Mouse (Mus musculus) hindbrain, embryonic 11.5 days (tissue): Measurements from ENCODE around the gene Mfsd10. TPM values are rescaled to one million over a fixed set of nuclear protein-coding genes. Genes with fewer than 3 reads are reported as not detected.

Experiments used
- ATAC-seq: fragments of 200-750 bp; cut with Nextera tagmentation; 2 replicates; pipeline ENCODE4 v1.8.0; 2017; ENCODE audit warnings: mild to moderate bottlenecking, moderate TSS enrichment, moderate library complexity; ENCODE audit not compliant: low FRiP score
- DNase-seq: peaks from one replicate; pipeline ENCODE4 v3.0.0-alpha.2; 2015; ENCODE audit warnings: low spot score
- H3K27ac ChIP-seq: fragments of 300-500 bp; sonication (generic); 2 replicates; pipeline ENCODE4 v1.5.1; 2014; ENCODE audit warnings: mild to moderate bottlenecking, low read depth, low read length
- H3K27me3 ChIP-seq: fragments of 300-500 bp; sonication (generic); 2 replicates; pipeline ENCODE4 v1.6.1; 2014; ENCODE audit warnings: mild to moderate bottlenecking, low read length, moderate library complexity, mixed read lengths; ENCODE audit not compliant: control insufficient read depth, insufficient read depth
- H3K36me3 ChIP-seq: fragments of 300-500 bp; sonication (generic); 2 replicates; pipeline ENCODE4 v1.6.1; 2014; ENCODE audit warnings: mild to moderate bottlenecking, low read length, moderate library complexity, mixed read lengths; ENCODE audit not compliant: control insufficient read depth, insufficient read depth
- H3K4me1 ChIP-seq: fragments of 300-500 bp; sonication (generic); replicated peaks from 2 replicates; pipeline ENCODE4 v1.6.1; 2014; ENCODE audit warnings: low read length, mixed read lengths; ENCODE audit not compliant: control insufficient read depth, insufficient read depth
- H3K4me2 ChIP-seq: fragments of 300-500 bp; sonication (generic); replicated peaks from 2 replicates; pipeline ENCODE4 v1.6.1; 2014; ENCODE audit warnings: mild to moderate bottlenecking, low read depth, low read length
- H3K4me3 ChIP-seq: fragments of 300-500 bp; sonication (generic); 2 replicates; pipeline ENCODE4 v1.5.1; 2014; ENCODE audit warnings: low read depth, low read length
- H3K9ac ChIP-seq: fragments of 300-500 bp; sonication (generic); 2 replicates; pipeline ENCODE4 v1.6.1; 2014; ENCODE audit warnings: low read depth, low read length
- H3K9me3 ChIP-seq: fragments of 300-500 bp; sonication (generic); 2 replicates; pipeline ENCODE4 v1.6.1; 2016; ENCODE audit warnings: low read length; ENCODE audit not compliant: control insufficient read depth
- WGBS: fragments of 180-500 bp; shearing (Covaris S2); extraction: QIAGEN DNeasy Blood & Tissue Kit; methylation state at CpG from one replicate; pipeline ENCODE4 v1.1.7; 2014; 5-methylcytosine and 5-hydroxymethylcytosine counted together
- polyA plus RNA-seq: library from polyadenylated mRNA; unstranded; fragments of >200 nt; fragmentation: Nextera tagmentation; extraction: Ambion mirVana; gene quantifications from 2 replicates; pipeline ENCODE4 v1.2.1, GENCODE M21; 2014

Mfsd10 gene
- polyA plus RNA-seq, 1 experiment from 2014 or later, result 75.5 TPM

DNA sequence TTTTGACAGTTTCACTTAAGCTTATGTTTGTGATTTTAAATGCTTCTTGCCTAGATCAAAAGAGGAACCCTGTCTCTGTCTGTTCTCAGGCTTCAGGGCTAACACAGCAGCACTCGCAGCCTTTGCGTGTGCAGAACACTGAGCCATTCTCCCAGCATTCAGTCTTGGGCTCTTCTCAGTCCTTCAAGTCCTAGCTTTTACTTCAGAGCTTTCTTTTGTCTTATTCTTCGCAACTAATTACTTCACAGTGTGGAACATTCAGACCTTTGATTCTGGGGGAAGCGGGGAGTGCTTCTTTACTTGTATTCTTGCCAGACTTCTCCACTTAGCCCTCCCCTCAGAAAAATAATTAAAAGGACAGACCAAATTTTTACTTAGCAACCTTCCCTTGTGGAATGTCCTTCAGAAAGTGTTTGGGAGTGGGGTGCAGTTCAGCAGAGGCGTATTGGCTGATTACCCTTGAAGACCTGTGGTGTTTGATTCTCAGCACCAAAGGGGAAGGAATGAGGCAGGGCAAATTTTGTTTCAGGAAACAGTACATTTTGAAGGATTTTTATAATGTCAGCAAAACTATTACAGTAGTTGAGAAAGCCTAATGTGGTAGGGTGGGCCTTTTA lies 45.5 kb downstream of the Mfsd10 start:
- ATAC-seq (no peak), DNase-seq (no peak)
- H3K4me2 ChIP-seq, result no peak overlapping the region
- no peaks in the 10 kb centered on the region for H3K36me3 ChIP-seq
- H3K4me3 ChIP-seq, result no peak overlapping the region
- no peak overlapping the region for H3K27ac ChIP-seq
- no peaks in the 10 kb centered on the region for H3K9me3 ChIP-seq
- 39% methylated on average over 5 of the region's 5 CpGs for WGBS
- H3K27me3 ChIP-seq, result no peaks in the 10 kb centered on the region
- H3K4me1 ChIP-seq, result no peaks in the 10 kb centered on the region; the same call in 1 of the 2 replicates
- no peak overlapping the region for H3K9ac ChIP-seq

DNA sequence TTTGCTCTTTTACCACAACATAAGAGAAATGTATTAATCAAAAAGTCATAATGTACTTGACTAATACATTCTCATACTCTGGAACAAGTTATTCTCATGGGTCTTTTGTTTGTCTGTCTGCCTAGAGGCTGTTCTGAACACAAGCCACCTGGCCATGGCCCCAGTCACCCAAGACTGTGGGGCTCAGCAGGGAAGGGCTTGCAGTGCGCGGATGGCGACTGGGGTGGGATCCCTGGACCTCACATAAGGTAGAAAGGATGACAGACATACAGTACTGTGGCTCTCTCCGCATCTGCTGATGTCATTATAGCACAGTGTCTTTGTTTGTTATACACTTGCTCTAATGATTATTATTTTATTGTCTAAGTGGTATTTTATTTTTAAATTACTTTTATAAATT lies 46.3 kb downstream of the Mfsd10 start:
- DNase-seq, result no peak
- no peaks in the 10 kb centered on the region; the same call in 1 of the 2 replicates for H3K4me1 ChIP-seq
- no peak overlapping the region for H3K9ac ChIP-seq
- no peaks in the 10 kb centered on the region for H3K36me3 ChIP-seq
- no peak overlapping the region for H3K4me2 ChIP-seq
- 50% methylated on average over 4 of the region's 4 CpGs for WGBS
- no peaks in the 10 kb centered on the region for H3K9me3 ChIP-seq
- no peaks in the 10 kb centered on the region for H3K27me3 ChIP-seq
- ATAC-seq, result no peak
- no peak overlapping the region for H3K4me3 ChIP-seq
- no peak overlapping the region for H3K27ac ChIP-seq

DNA sequence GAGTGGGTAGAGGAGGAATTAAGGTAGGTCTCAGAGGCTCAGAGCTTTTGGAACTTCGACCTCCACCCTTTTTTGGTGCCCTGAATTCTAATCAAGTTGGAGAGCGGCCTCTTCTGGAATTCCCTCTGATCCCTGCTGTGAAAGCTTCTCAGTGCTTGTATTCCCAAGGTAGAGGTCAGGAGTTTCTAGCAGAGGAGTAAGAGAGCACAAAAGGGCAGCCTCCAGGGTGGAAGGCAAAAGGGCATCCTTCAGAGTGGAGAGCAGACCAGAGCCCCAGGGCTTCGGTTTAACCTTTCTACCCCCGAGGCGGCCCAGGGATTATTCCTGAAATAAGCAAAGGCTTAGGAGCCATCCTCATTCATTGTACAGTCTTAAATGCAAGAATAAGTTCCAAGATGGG lies 47.0 kb downstream of the Mfsd10 start:
- DNase-seq, result no peak
- no peak overlapping the region for H3K4me3 ChIP-seq
- H3K27ac ChIP-seq, result no peak overlapping the region
- no peaks in the 10 kb centered on the region; the same call in 1 of the 2 replicates for H3K4me1 ChIP-seq
- H3K9me3 ChIP-seq, result no peaks in the 10 kb centered on the region
- H3K9ac ChIP-seq, result no peak overlapping the region
- WGBS, result 14% methylated on average over 5 of the region's 5 CpGs
- H3K4me2 ChIP-seq, result no peak overlapping the region
- H3K27me3 ChIP-seq, result no peaks in the 10 kb centered on the region
- ATAC-seq, result no peak
- H3K36me3 ChIP-seq, result no peaks in the 10 kb centered on the region

DNA sequence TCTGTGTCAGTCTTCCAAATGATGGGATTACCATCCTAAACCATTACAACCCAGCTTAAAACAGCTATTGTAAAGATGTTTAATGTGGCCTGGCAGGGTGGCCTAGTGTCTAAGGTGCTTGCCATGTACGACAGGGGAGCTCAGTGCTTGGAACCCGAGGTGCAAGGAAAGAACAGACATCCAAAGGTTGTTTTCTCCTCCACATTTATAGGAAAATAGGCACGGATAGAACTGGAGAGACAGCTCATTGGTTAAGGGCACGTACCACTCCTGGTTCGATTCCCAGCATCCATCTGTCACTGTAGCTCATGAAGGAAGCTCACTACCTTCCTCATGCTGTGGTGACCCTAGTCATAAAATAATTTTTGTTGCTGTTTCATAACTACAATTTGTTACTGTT lies 49.1 kb downstream of the Mfsd10 start:
- H3K27ac ChIP-seq, result no peak overlapping the region
- ATAC-seq (no peak), DNase-seq (no peak)
- H3K27me3 ChIP-seq, result no peaks in the 10 kb centered on the region
- H3K9ac ChIP-seq, result no peak overlapping the region
- H3K4me3 ChIP-seq, result no peak overlapping the region
- WGBS, result 88% methylated on average over 5 of the region's 5 CpGs
- no peaks in the 10 kb centered on the region for H3K36me3 ChIP-seq
- no peaks in the 10 kb centered on the region for H3K9me3 ChIP-seq
- H3K4me1 ChIP-seq, result no peaks in the 10 kb centered on the region; the same call in 1 of the 2 replicates
- no peak overlapping the region for H3K4me2 ChIP-seq

DNA sequence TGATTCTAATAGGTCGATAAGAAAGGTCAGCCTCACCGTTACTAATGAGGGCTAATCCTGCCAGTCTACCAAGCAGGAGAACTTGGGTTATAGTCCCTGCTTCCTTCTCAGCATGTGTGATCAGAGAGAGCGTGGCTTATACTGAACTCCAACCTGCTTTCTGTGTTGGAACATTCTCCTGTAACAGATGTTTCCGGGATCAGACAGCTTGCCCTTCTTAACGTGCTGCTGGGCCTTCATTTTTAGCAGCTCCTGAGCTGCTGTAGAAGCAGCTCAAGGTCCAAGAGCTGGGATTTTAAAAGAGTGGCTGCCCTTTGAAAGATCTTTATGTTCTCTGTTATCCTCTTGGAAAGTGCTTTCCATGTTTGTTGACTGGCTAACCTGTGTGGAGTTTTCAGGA lies 51.8 kb downstream of the Mfsd10 start:
- no peaks in the 10 kb centered on the region for H3K27me3 ChIP-seq
- 79% methylated on average over 5 of the region's 5 CpGs for WGBS
- H3K4me2 ChIP-seq, result no peak overlapping the region
- no peak for ATAC-seq
- no peaks in the 10 kb centered on the region for H3K4me1 ChIP-seq
- no peak overlapping the region for H3K27ac ChIP-seq
- no peak for DNase-seq
- H3K36me3 ChIP-seq, result no peaks in the 10 kb centered on the region
- no peak overlapping the region for H3K9ac ChIP-seq
- no peaks in the 10 kb centered on the region for H3K9me3 ChIP-seq
- H3K4me3 ChIP-seq, result no peak overlapping the region

Other genes with a start within 250 kb of the Mfsd10 start
- 4.3 TPM in 2 replicates for gene Tnip2, start 123.2 kb downstream of the Mfsd10 start, polyA plus RNA-seq
- 10.8 and 12.6 TPM in 2 replicates for gene Sh3bp2, start 111.4 kb downstream of the Mfsd10 start, polyA plus RNA-seq
- 161 and 167 TPM in 2 replicates for gene Add1, start 63.5 kb downstream of the Mfsd10 start, polyA plus RNA-seq
- gene Nop14, start 22.9 kb upstream of the Mfsd10 start, polyA plus RNA-seq, result 31.0 and 32.6 TPM in 2 replicates
- gene Grk4, start 23.2 kb upstream of the Mfsd10 start, polyA plus RNA-seq, result 2.2 TPM in 2 replicates
- gene Htt, start 124.5 kb upstream of the Mfsd10 start, polyA plus RNA-seq, result 16.2 and 24.6 TPM in 2 replicates